Mouse (Mus musculus) testis, adult 2 months (tissue): Measurements from ENCODE around the gene Cd82.

Source experiments
- CTCF ChIP-seq: fragments of 200-500 bp; IDR thresholded peaks from 2 replicates; pipeline ENCODE4 v1.5.1; 2012; ENCODE audit warnings: low read depth, mild to moderate bottlenecking, inconsistent platforms, low read length, moderate library complexity; ENCODE audit not compliant: control insufficient read depth, insufficient read depth, insufficient replicate concordance
- POLR2A ChIP-seq: fragments of 200-500 bp; IDR thresholded peaks from 2 replicates; pipeline ENCODE4 v1.6.1; 2012; ENCODE audit warnings: low read depth, mild to moderate bottlenecking, inconsistent platforms, low read length, moderate library complexity; ENCODE audit not compliant: control insufficient read depth

GRCm38 (mm10) chr2:93501303-93501702, 38.4 kb upstream of the Cd82 start:
- TF ChIP-seq CTCF (no peak), POLR2A (no peak)
